Mouse (Mus musculus) embryonic fibroblast, embryonic 13.5 days (primary cell): ENCODE results near the gene Pskh1.

ENCODE experiments used
- CTCF ChIP-seq: IDR thresholded peaks from 2 replicates; pipeline ENCODE4 v1.5.1; 2011; ENCODE audit warnings: mild to moderate bottlenecking, control low read depth, low read length, moderate library complexity, borderline replicate concordance; ENCODE audit not compliant: insufficient read depth
- POLR2A ChIP-seq: IDR thresholded peaks from 2 replicates; pipeline ENCODE4 v1.6.1; 2011; ENCODE audit warnings: low read depth, mild to moderate bottlenecking, control low read depth, low read length, moderate library complexity

- no peak for TF ChIP-seq CTCF
- TF ChIP-seq POLR2A: peak; percentile 51; the same call in 1 of the 2 replicates
Observed at GRCm38 (mm10) chr8:105965266-105965904, 65.1 kb downstream of the Pskh1 start.
